Mouse (Mus musculus) olfactory bulb, adult 2 months (tissue): ENCODE measurements around the gene Spef2. TPM values are rescaled to one million over a fixed set of nuclear protein-coding genes. Genes with fewer than 3 reads are reported as not detected.

Experiments used
- H3K27ac ChIP-seq: fragments of 200-500 bp; 2 replicates; pipeline ENCODE4 v1.5.1; 2012; ENCODE audit warnings: low read depth, low read length; ENCODE audit not compliant: insufficient read depth
- H3K4me1 ChIP-seq: fragments of 200-500 bp; 2 replicates; pipeline ENCODE4 v1.6.1; 2012; ENCODE audit warnings: low read length; ENCODE audit not compliant: control insufficient read depth, insufficient read depth
- H3K4me3 ChIP-seq: fragments of 200-500 bp; 2 replicates; pipeline ENCODE4 v1.5.1; 2012; ENCODE audit warnings: mild to moderate bottlenecking, low read depth, low read length, moderate library complexity; ENCODE audit not compliant: insufficient read depth
- CTCF ChIP-seq: fragments of 200-500 bp; IDR thresholded peaks from 2 replicates; pipeline ENCODE4 v1.5.1; 2012; ENCODE audit warnings: low read depth, mild to moderate bottlenecking, low read length, moderate library complexity; ENCODE audit not compliant: insufficient read depth
- POLR2A ChIP-seq: fragments of 200-500 bp; IDR thresholded peaks from 2 replicates; pipeline ENCODE4 v1.6.1; 2012; ENCODE audit warnings: mild to moderate bottlenecking, low read depth, low read length, moderate library complexity; ENCODE audit not compliant: insufficient read depth
- WGBS: fragments of 180-500 bp; shearing (Covaris S2); methylation state at CpG from one replicate; pipeline ENCODE4 v1.1.7; 2018; 5-methylcytosine and 5-hydroxymethylcytosine counted together
- polyA plus RNA-seq: library from polyadenylated mRNA; stranded (reverse); fragments of >200 nt; gene quantifications from 2 replicates; pipeline ENCODE4 v1.2.4, GENCODE M21; 2012; ENCODE audit warnings: low replicate concordance; ENCODE audit not compliant: missing spikeins, insufficient read depth, insufficient read length

Spef2 gene
- polyA plus RNA-seq, 1 experiment = not detected

DNA sequence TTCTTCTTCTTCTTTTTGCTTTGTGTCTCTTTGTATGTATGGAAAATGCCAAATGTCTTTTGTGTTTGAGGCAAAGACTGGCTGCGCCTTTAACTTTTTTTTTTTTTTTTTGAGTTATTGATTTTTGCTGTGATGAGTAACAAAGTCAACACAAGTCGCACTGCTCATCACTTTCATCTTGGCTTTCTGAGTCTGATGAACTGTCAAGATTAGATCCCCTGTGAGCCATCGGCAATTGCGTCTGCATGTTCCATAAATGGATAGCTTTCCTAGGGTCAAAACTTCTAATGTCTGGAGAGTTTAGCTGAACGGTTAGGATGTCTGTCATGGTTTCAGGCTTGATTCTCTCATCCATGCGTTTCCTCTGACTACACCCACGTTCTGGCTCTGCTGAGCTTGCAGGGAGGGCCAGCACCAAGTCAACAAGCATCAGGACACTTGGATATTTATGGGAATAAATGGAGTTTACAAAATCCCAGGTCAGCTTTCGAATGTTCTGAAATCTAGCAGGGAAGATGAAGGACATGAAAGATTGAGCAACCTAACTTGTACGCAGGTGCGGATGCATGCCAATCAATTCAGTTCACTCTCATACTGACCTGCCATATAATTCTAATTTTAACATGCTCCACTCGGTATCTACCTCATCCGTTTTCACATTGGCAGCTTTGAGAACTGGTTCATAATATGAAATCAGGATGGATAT is 149.1 kb downstream of the Spef2 start:
- 90% methylated on average over 12 of the region's 12 CpGs for WGBS
- no peak for TF ChIP-seq CTCF
- TF ChIP-seq POLR2A = no peak
- Histone ChIP-seq H3K4me3 (no peak overlapping the region), H3K27ac (no peak overlapping the region), H3K4me1 (no peaks in the 10 kb centered on the region)

DNA sequence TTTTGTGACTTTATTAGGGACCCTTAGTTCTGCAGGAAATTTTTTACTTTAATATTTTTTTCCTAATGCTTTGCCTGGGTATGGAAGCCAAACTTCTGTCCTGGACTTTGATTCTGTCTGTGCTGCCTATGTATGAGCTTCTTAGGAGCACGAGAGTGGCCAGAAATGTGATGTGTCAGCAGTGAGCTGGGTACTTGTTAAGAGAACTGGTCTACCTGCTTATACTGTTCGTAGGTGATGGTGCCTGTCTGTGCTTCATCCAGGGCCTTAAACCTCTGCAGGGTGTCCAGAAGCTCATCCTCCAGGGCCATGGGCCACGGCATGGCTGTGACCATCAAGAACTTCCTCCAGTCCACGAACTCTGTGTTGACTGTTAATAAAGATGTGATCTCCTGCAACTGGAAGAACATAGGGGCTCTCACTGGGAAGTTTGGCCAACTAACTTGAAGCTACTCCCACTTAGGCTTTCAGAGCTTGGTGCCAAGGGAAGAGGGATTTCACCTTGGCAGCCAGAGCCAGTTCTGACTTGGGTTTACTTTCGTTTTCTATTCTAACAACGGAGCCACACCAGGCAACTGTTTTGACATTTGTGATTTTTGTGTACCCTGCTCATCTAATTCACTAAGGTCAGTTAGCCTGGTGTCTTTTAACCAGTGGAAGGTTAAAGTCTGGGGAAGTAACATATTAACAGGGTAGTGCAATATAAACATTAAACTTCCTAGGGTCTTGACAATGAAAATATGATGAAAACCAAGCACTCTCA is 152.2 kb downstream of the Spef2 start:
- Histone ChIP-seq H3K27ac (no peak overlapping the region), H3K4me3 (no peak overlapping the region), H3K4me1 (no peaks in the 10 kb centered on the region)
- 88% methylated on average over 6 of the region's 6 CpGs for WGBS
- TF ChIP-seq POLR2A = no peak
- TF ChIP-seq CTCF = no peak

DNA sequence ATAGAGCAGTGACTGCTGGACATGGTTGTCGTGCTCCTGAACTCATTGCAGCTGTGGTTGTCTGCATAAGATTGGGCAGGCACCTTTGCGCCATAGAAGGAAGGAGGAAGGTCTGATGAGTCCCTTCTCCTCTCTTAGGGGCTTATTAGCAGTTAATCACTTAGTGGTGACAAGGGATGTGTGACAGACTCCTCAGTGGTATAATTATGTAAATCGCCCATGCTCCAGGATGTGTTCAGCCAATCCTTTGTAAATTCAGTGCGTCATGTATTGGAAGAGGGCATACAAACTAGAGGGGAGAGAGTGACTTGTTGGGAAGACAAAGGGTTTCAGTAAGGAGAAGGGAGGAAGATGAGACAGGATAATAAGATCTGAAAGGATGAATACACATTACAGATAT is 158.7 kb downstream of the Spef2 start:
- WGBS = 46% methylated on average over 4 of the region's 4 CpGs
- TF ChIP-seq POLR2A (no peak), CTCF (no peak)
- no peak overlapping the region for H3K27ac ChIP-seq
- H3K4me3 ChIP-seq = no peak overlapping the region
- no peaks in the 10 kb centered on the region for H3K4me1 ChIP-seq

DNA sequence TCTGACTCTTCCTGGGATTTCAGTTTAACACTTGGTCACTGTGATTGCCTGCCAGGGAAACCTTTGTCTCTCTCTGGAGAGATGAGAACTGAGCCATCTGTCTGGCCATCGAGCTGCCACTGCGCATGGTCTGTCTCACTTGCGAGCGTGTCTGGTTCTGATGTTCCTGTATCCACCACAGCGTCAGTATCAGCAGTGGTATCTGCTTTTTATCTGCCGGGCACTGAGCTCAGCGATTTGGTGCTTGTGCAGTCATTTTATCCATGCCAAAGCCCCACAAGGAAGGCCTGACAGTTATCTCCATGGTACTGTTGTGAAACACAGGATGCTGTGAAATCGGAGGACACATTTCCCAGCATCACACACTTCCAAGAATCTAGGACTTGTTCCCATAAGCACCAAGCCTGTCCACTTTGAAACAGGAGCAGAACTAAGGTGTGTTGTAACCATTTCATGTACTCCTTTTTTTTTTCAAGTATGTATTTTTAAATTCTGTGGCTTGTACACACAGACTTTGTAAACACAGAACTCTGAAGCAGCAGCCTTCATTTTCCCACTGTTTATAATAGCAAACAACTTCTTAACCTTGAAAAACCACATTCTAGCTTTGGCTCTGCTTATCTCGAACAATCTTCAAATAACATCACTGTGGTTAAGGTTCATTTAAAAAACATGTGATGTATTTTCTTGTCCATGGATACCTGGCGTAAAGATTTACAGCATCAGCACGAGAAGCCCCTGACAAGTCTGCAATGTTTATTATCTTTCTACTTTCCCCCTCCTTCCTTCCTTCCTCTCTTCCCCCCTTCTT is 168.0 kb downstream of the Spef2 start:
- no peaks in the 10 kb centered on the region for H3K4me1 ChIP-seq
- WGBS = 90% methylated on average over 11 of the region's 11 CpGs
- TF ChIP-seq CTCF = no peak
- TF ChIP-seq POLR2A = no peak
- H3K27ac ChIP-seq = no peak overlapping the region
- H3K4me3 ChIP-seq = no peak overlapping the region

DNA sequence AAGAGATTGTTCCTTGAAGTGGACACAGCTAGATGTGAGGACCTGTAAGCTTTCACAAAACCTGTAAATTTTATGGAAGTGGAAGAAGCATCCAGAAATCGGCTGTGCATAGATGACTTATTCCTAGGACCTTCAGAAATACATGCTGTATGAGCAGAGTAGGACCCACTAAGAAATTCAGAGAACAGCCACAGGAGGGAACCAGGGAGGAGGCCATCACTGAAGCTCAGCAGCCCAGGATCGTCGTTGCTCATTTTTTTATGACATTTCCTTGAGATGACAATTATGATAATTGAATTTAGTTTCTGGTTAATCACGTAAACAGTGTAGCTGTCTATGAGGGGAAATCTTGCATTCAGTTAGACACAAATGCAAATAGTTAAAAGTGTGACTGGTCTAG is 171.4 kb downstream of the Spef2 start:
- Histone ChIP-seq H3K4me1 (no peaks in the 10 kb centered on the region), H3K27ac (no peak overlapping the region)
- 88% methylated on average over 4 of the region's 4 CpGs for WGBS

DNA sequence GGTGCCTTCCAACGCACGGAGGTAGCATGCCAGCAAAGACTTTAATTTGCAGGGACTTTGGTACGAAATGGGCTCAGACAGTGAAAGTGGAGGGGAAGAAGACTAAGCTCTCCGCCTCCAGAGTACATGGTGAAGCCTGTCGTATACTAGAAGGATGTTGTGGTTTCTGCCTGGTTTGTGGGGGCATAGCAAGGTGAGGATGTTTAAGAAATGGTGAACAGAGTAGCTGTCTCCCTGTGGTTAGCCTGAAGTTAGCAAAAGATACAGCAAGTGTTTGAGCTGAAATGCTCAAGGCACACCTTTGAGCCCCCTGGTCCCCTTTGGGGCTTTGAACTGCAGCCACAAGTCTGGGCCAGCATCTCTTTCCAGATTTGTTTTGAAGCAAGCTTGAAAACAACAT is 173.9 kb downstream of the Spef2 start:
- Histone ChIP-seq H3K4me1 (no peaks in the 10 kb centered on the region), H3K4me3 (no peak overlapping the region), H3K27ac (no peak overlapping the region)
- 78% methylated on average over 5 of the region's 5 CpGs for WGBS
- TF ChIP-seq CTCF (no peak), POLR2A (no peak)

More for the DNA sequence above, 171.4 kb downstream of the Spef2 start:
- no peak overlapping the region for H3K4me3 ChIP-seq
- no peak for TF ChIP-seq CTCF
- TF ChIP-seq POLR2A = no peak

DNA sequence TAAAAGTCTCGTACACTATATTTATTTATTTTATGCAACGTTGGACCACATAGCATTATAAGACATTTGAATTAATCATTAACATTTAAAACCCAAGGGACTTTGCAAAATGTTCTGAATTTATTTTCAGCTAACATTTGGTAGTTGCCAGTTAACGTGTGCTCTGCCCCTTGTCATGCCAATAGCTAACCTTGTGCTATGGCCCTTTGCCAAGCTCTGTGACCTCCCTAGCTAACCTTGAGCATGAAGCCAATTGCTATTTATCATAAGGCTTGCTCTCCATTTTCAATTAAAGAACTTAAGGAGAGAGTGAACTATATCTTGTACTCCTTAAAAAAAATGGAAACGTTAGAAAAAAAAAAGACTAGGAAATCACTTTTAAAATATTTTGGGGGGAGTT is 175.3 kb downstream of the Spef2 start:
- 89% methylated on average over 4 of the region's 4 CpGs for WGBS
- Histone ChIP-seq H3K4me3 (no peak overlapping the region), H3K4me1 (no peaks in the 10 kb centered on the region), H3K27ac (no peak overlapping the region)
- TF ChIP-seq POLR2A = no peak
- no peak for TF ChIP-seq CTCF

DNA sequence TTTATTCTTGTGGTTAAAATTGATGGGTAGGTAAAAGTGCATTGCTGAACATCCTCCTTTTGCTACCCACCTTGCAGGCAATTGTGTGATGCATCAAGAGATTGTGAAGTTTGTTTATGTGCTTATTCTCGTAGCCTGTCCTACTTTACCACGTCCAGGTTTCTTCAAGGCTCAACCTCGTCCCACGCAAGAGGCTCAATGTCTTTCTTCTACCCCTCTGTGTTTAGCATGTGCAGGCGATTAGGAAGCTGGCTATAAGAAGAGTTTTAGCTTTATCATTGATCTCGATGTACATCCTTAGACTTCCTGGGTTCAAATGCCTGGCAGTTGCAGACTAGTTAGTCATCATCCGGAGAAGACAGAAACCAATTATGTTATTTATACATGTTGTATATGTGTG is 176.0 kb downstream of the Spef2 start:
- 94% methylated on average over 7 of the region's 7 CpGs for WGBS
- Histone ChIP-seq H3K4me3 (no peak overlapping the region), H3K4me1 (no peaks in the 10 kb centered on the region), H3K27ac (no peak overlapping the region)
- no peak for TF ChIP-seq CTCF
- TF ChIP-seq POLR2A = no peak

DNA sequence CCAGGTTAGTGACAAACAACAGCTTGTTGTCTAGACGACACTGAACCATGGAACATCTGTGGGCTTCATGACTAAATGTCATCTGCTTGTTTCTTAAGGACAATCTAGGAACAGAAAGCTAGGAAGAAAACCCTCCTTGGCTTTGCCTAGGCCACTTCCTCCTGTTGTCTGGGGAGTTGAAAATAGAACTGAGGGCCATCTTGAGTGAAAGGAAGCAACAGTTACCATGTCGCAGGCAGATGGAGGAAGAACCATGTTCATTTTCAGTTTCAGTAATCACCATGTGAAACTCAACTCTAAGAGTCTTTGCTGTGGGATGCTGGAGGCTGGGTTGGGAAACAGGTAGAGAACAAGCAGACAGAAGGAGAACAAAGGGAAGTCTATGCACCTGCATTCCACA is 176.8 kb downstream of the Spef2 start:
- WGBS = 91% methylated on average over 2 of the region's 2 CpGs

More for the DNA sequence above, 176.8 kb downstream of the Spef2 start:
- no peak for TF ChIP-seq POLR2A
- no peak for TF ChIP-seq CTCF
- Histone ChIP-seq H3K4me1 (no peaks in the 10 kb centered on the region), H3K27ac (no peak overlapping the region), H3K4me3 (no peak overlapping the region)
